Mouse (Mus musculus) hindbrain, embryonic 16.5 days (tissue): Measurements from ENCODE around the gene Naa38. TPM values are rescaled to one million over a fixed set of nuclear protein-coding genes. Genes with fewer than 3 reads are reported as not detected.
A peak's percentile ranks its signal among the peaks of the same experiment; 100 is the strongest.

Source experiments
- ATAC-seq: fragments of 200-750 bp; cut with Nextera tagmentation; 2 replicates; pipeline ENCODE4 v1.8.0; 2017; ENCODE audit warnings: moderate TSS enrichment, moderate library complexity
- H3K27ac ChIP-seq: fragments of 300-500 bp; sonication (generic); 2 replicates; pipeline ENCODE4 v1.5.1; 2014; ENCODE audit warnings: low read depth, mild to moderate bottlenecking, control low read depth, low read length, moderate library complexity
- H3K27me3 ChIP-seq: fragments of 300-500 bp; sonication (generic); replicated peaks from 2 replicates; pipeline ENCODE4 v1.6.1; 2014; ENCODE audit warnings: low read length; ENCODE audit not compliant: control insufficient read depth, insufficient read depth
- H3K36me3 ChIP-seq: fragments of 300-500 bp; sonication (generic); 2 replicates; pipeline ENCODE4 v1.6.1; 2014; ENCODE audit warnings: mild to moderate bottlenecking, low read length, moderate library complexity, mixed read lengths; ENCODE audit not compliant: control insufficient read depth, insufficient read depth
- H3K4me1 ChIP-seq: fragments of 300-500 bp; sonication (generic); 2 replicates; pipeline ENCODE4 v1.6.1; 2014; ENCODE audit warnings: low read depth, low read length; ENCODE audit not compliant: control insufficient read depth, insufficient read depth
- H3K4me2 ChIP-seq: fragments of 300-500 bp; sonication (generic); 2 replicates; pipeline ENCODE4 v1.6.1; 2014; ENCODE audit warnings: mild to moderate bottlenecking, low read length, control low read depth, moderate library complexity
- H3K4me3 ChIP-seq: fragments of 300-500 bp; sonication (generic); 2 replicates; pipeline ENCODE4 v1.5.1; 2014; ENCODE audit warnings: mild to moderate bottlenecking, low read length, control low read depth, moderate library complexity
- H3K9ac ChIP-seq: fragments of 300-500 bp; sonication (generic); 2 replicates; pipeline ENCODE4 v1.6.1; 2014; ENCODE audit warnings: low read depth, mild to moderate bottlenecking, control low read depth, low read length, moderate library complexity
- H3K9me3 ChIP-seq: fragments of 300-500 bp; sonication (generic); 2 replicates; pipeline ENCODE4 v1.6.1; 2014; ENCODE audit warnings: mild to moderate bottlenecking, low read length, moderate library complexity; ENCODE audit not compliant: control insufficient read depth
- WGBS: fragments of 180-500 bp; shearing (Covaris S2); extraction: QIAGEN DNeasy Blood & Tissue Kit; methylation state at CpG from one replicate; pipeline ENCODE4 v1.1.7; 2014; 5-methylcytosine and 5-hydroxymethylcytosine counted together
- polyA plus RNA-seq: library from polyadenylated mRNA; unstranded; fragments of >200 nt; fragmentation: Nextera tagmentation; extraction: Ambion mirVana; gene quantifications from 2 replicates; pipeline ENCODE4 v1.2.1, GENCODE M21; 2015

Naa38 gene
- polyA plus RNA-seq, 1 experiment from 2014 or later: 130 TPM

DNA sequence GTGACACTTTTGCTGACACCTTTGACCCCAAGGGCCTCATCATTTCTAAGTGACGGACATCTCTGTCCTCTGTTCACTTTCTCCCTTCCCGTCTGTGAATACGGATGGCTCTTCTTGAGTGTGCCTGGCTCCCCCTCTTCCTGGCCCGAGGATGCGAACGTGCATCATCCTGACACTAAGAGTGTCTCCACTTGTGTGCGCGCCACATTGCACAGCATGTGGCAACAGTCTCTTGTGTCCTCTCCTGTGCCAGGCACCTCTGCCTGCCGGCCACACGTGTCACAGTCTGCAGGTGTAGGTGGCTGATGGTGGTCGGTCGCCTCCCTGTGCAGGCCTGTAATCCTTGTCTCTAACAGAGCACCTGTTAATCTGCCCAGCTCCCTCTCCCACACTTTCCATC lies 23.7 kb upstream of the Naa38 start:
- H3K9ac ChIP-seq: peak overlapping the region; percentile 31; the same call in 1 of the 2 replicates
- H3K36me3 ChIP-seq: no peaks in the 10 kb centered on the region
- H3K4me3 ChIP-seq: no peak overlapping the region; the same call in 1 of the 2 replicates
- no peaks in the 10 kb centered on the region for H3K9me3 ChIP-seq
- 0 out of 2 replicates have a peak, but pooled peaks have one; percentile 13 for ATAC-seq
- 24% methylated on average over 12 of the region's 12 CpGs for WGBS
- no peaks in the 10 kb centered on the region for H3K27me3 ChIP-seq
- H3K27ac ChIP-seq: peak overlapping the region; percentile 75
- H3K4me1 ChIP-seq: peaks cover 28% of the 10 kb centered on the region
- peak overlapping the region; percentile 45 for H3K4me2 ChIP-seq

DNA sequence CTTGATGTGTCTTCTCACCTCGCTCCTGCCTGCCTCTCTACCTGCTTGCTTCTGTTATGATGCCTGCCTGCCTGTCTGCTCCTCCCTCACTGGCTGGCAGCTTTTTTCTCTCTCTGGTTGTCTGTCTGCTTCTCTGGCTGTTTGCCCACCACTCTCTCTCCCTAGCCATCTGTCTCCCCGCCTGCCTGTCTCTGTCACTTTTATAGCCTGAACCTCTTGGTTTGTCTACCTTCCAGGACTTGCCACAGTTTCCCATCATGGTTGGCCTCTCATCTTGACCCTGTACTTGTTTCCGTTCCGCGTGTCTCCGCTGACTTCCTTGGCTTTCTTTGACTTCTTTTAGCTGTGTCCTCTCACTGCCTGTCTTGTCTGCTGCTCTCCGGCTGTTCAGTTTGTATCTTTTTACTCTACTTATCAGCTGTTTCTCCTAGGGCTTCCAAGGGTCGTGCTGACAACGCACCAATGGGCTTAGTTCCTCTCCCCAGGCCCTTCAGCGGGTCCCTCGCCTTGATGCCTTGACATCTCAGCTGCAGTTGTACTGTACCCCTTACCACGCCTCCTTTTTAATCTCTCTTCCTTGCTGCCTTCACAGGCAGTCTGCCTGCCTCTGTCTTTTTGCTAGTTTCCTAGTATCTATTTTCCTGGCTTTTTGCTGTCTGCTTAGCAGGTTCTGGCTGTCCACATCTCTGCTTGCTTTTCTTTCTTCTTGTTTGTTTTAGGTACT lies 23.1 kb upstream of the Naa38 start:
- peak; percentile 28; the same call in 1 of the 2 replicates for ATAC-seq
- Histone ChIP-seq H3K4me1 (peaks cover 28% of the 10 kb centered on the region), H3K9ac (peak overlapping the region; percentile 31; the same call in 1 of the 2 replicates), H3K27me3 (no peaks in the 10 kb centered on the region), H3K4me2 (peak overlapping the region; percentile 45), H3K9me3 (no peaks in the 10 kb centered on the region), H3K36me3 (no peaks in the 10 kb centered on the region), H3K4me3 (no peak overlapping the region; the same call in 1 of the 2 replicates), H3K27ac (peak overlapping the region; percentile 75)
- WGBS: 29% methylated on average over 12 of the region's 12 CpGs

- Histone ChIP-seq H3K4me2 (peak overlapping the region; percentile 32; the same call in 1 of the 2 replicates), H3K9me3 (no peaks in the 10 kb centered on the region), H3K27me3 (no peaks in the 10 kb centered on the region), H3K4me3 (no peak overlapping the region), H3K36me3 (no peaks in the 10 kb centered on the region), H3K9ac (no peak overlapping the region), H3K4me1 (peaks cover 26% of the 10 kb centered on the region), H3K27ac (peak overlapping the region; percentile 75; the same call in 1 of the 2 replicates)
- 64% methylated on average over 3 of the region's 3 CpGs for WGBS
- no peak for ATAC-seq
Observed at GRCm38 (mm10) chr11:69372780-69373170, 22.5 kb upstream of the Naa38 start.

DNA sequence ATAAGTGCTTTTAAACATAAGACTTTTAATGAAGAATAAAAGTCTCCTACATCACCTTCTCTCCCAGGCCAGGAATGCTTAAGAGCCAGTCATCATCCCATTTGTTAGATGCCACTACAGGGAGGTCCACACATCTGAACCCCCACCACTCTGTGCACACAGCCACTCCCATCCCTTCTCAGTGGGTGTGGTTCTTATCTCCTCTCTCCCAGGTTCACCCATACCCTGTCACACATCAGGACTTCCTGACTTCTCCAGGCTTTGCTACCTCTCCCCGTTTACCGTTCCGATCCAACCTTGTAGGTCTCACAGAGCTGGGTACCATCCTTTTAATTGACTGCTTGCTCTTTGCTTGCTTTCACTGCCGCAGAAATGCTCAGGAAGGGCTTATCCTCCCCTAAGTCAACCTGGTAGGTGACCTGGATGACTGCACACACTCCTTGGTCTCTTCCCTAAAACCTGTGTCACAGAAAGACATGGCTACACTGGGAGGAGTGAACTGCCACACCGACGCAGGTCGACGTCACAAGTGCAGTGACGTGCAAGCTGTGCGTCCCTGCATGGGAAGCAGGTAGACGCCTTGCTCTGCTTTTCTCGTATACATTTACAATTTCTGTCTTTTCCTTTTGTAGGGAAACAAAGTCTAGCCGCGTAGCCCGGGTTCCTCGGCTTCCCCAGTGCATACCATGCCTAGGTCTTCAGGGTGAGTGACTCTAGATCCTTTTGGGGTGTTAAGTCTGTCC lies 21.9 kb upstream of the Naa38 start:
- Histone ChIP-seq H3K4me2 (no peak overlapping the region), H3K27me3 (no peaks in the 10 kb centered on the region), H3K4me3 (no peak overlapping the region), H3K27ac (no peak overlapping the region), H3K4me1 (peaks cover 21% of the 10 kb centered on the region), H3K9me3 (no peaks in the 10 kb centered on the region), H3K9ac (no peak overlapping the region), H3K36me3 (no peaks in the 10 kb centered on the region)
- WGBS: 93% methylated on average over 16 of the region's 16 CpGs
- no peak for ATAC-seq

DNA sequence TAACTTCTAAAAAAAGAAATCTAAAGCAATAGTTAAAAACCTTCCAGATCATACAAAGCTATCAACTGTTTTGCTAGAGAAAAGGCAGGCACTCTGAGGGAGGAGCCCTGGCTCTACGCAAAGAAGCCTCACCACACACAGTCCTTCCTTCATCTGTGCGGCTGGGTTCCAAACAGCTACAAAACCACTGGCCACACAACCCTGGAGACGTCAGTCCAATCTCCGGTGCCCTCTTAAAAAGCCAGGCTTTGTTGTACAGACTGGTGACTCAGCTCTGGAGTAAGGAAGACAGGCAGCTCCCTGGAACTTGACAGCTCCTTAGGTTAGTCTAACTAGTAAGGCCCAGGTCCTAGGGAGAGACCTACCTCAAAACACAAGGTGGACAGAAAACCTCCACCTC lies 19.6 kb upstream of the Naa38 start:
- no peak overlapping the region for H3K4me2 ChIP-seq
- WGBS: 82% methylated on average over 4 of the region's 4 CpGs

DNA sequence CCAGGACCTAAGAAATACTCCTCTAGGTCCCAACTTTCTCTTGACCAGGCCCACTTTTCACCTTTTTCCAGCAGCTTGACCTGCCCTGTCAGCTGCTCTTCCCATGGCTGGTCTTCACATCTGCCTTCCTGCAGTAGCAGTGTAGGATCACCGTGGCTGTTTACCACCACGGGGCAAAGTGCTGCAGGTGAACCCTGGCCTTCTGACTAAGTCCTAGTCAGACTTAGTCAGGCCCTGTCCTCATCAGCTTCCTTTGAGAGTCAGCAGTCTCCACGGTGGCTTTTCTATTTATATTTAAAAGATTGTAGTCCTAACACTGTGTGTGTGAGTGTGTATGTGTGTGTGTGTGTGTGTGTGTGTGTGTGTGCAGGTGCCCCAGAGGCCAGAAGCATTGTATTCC lies 17.5 kb upstream of the Naa38 start:
- no peak for ATAC-seq
- H3K9ac ChIP-seq: no peak overlapping the region
- H3K9me3 ChIP-seq: no peaks in the 10 kb centered on the region
- no peaks in the 10 kb centered on the region for H3K27me3 ChIP-seq
- no peaks in the 10 kb centered on the region for H3K4me1 ChIP-seq
- H3K4me2 ChIP-seq: no peak overlapping the region
- WGBS: 74% methylated on average over 3 of the region's 3 CpGs
- H3K27ac ChIP-seq: no peak overlapping the region
- no peaks in the 10 kb centered on the region for H3K36me3 ChIP-seq
- no peak overlapping the region for H3K4me3 ChIP-seq

More for the DNA sequence above, 19.6 kb upstream of the Naa38 start:
- no peak overlapping the region for H3K27ac ChIP-seq
- H3K9me3 ChIP-seq: no peaks in the 10 kb centered on the region
- H3K4me1 ChIP-seq: peaks cover 20% of the 10 kb centered on the region
- no peak overlapping the region for H3K9ac ChIP-seq
- ATAC-seq: no peak
- H3K27me3 ChIP-seq: no peaks in the 10 kb centered on the region
- no peak overlapping the region for H3K4me3 ChIP-seq
- H3K36me3 ChIP-seq: no peaks in the 10 kb centered on the region

DNA sequence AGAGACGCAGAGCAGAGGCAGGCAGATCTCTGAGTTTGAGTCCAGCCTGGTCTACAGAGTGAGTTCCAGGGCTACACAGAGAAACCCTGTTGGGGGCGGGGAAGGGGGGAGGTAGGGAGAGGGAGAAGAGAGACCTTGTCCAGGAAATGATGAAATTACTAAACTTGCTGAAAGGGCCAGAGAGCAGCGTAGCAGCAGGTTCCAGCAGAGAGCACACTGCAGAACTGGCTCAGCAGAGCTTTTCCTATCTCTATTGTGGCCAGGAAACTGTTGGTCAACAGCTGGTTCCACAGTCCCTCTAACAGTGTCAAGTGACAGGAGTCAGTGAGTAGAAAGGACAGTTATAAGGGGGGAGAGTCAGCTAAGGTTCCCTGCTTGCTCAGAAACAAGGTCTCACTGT lies 15.7 kb upstream of the Naa38 start:
- no peak for ATAC-seq
- Histone ChIP-seq H3K36me3 (no peaks in the 10 kb centered on the region), H3K27ac (no peak overlapping the region), H3K9me3 (no peaks in the 10 kb centered on the region), H3K27me3 (no peaks in the 10 kb centered on the region), H3K9ac (no peak overlapping the region), H3K4me1 (no peaks in the 10 kb centered on the region), H3K4me3 (no peak overlapping the region), H3K4me2 (no peak overlapping the region)
- 83% methylated on average over 3 of the region's 3 CpGs for WGBS

- no peak for ATAC-seq
- no peaks in the 10 kb centered on the region for H3K27me3 ChIP-seq
- 77% methylated on average over 6 of the region's 6 CpGs for WGBS
Observed at GRCm38 (mm10) chr11:69381356-69381755, 13.9 kb upstream of the Naa38 start.

DNA sequence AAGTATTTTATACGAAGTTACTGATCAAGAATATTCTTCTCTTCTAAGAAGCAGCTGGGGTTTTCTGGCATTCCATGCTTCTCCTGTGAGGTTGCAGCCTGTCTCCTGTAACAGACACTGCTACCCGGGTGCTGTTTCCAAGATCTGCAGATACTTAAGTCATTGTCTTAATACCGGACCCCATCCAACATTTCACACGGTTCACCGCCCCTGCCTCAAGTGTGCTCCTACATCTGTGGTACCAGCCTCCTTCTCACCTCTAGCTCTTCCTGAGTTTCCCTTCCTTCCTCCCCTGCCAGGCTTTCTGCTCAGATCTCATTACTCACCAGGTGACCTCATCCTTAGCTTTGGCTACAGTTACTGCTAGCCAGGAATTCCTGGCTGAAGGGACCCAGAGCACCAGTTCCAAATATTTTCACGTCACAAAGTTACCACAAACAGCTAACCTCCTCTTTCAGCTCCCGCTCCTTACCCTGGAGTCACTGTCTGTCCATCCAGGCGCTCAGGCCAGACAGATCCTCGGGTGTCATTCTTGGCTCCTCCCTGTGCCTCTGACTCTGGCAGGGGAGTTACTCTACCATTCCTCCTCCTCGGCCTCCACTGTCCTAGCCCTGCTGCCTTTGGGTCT lies 12.7 kb upstream of the Naa38 start:
- Histone ChIP-seq H3K9ac (no peak overlapping the region), H3K4me2 (no peak overlapping the region), H3K27ac (no peak overlapping the region), H3K9me3 (no peaks in the 10 kb centered on the region), H3K4me1 (no peaks in the 10 kb centered on the region), H3K36me3 (no peaks in the 10 kb centered on the region), H3K27me3 (no peaks in the 10 kb centered on the region), H3K4me3 (no peak overlapping the region)
- ATAC-seq: no peak
- WGBS: 66% methylated on average over 10 of the region's 10 CpGs

More at GRCm38 (mm10) chr11:69381356-69381755, 13.9 kb upstream of the Naa38 start:
- no peaks in the 10 kb centered on the region for H3K4me1 ChIP-seq
- no peak overlapping the region for H3K4me2 ChIP-seq
- no peaks in the 10 kb centered on the region for H3K9me3 ChIP-seq
- H3K4me3 ChIP-seq: no peak overlapping the region
- H3K36me3 ChIP-seq: no peaks in the 10 kb centered on the region
- no peak overlapping the region for H3K27ac ChIP-seq
- H3K9ac ChIP-seq: no peak overlapping the region
